Mouse (Mus musculus) monocyte, adult 5-6 weeks (primary cell): ENCODE results near the gene Sh3glb2. TPM values are rescaled to one million over a fixed set of nuclear protein-coding genes. Genes with fewer than 3 reads are reported as not detected.

Experiments
- total RNA-seq: library from RNA; stranded (forward); fragments of 200-1000, 200-491, 200-594 nt; gene quantifications from 3 replicates; pipeline ENCODE4 v1.2.3, GENCODE M21; 2017

The Sh3glb2 gene
- total RNA-seq, 1 experiment from 2014 or later: 65.9 TPM

Other genes with a start within 250 kb of the Sh3glb2 start
- gene Zer1, start 234.8 kb downstream of the Sh3glb2 start, total RNA-seq: 10.0 to 26.5 TPM (median 12.6 TPM) in 3 replicates
- 33.8 to 54.8 TPM (median 52.4 TPM) in 3 replicates for gene Tbc1d13, start 225.6 kb downstream of the Sh3glb2 start, total RNA-seq
- 2.9 to 7.7 TPM (median 3.3 TPM) in 3 replicates for gene Endog, start 187.8 kb downstream of the Sh3glb2 start, total RNA-seq
- 5.2 to 12.6 TPM (median 8.4 TPM) in 3 replicates for gene Spout1, start 180.9 kb downstream of the Sh3glb2 start, total RNA-seq
- gene Kyat1, start 153.5 kb downstream of the Sh3glb2 start, total RNA-seq: 1.2 to 4.5 TPM (median 2.9 TPM) in 3 replicates
- 8.1 to 13.5 TPM (median 9.8 TPM) in 3 replicates for gene Lrrc8a, start 121.6 kb downstream of the Sh3glb2 start, total RNA-seq
- gene Gm28035, start 118.8 kb downstream of the Sh3glb2 start, total RNA-seq: 1.8 to 2.0 TPM in 2 of 3 replicates, not detected in the other
- 1.2 to 4.2 TPM (median 1.2 TPM) in 3 replicates for gene Phyhd1, start 93.1 kb downstream of the Sh3glb2 start, total RNA-seq
- not detected in 3 replicates for gene Gm28038, start 78.3 kb downstream of the Sh3glb2 start, total RNA-seq
- 9.3 to 14.3 TPM (median 11.0 TPM) in 3 replicates for gene Dolk, start 73.0 kb downstream of the Sh3glb2 start, total RNA-seq
- gene Nup188, start 72.9 kb downstream of the Sh3glb2 start, total RNA-seq: 13.8 to 16.5 TPM (median 16.0 TPM) in 3 replicates
- gene Miga2, start 4.9 kb upstream of the Sh3glb2 start, total RNA-seq: 6.9 to 14.1 TPM in 2 of 3 replicates, not detected in the other
- 11.3 to 25.4 TPM (median 19.3 TPM) in 3 replicates for gene Dolpp1, start 32.9 kb upstream of the Sh3glb2 start, total RNA-seq
- 5.1 to 16.4 TPM (median 6.8 TPM) in 3 replicates for gene Crat, start 56.5 kb upstream of the Sh3glb2 start, total RNA-seq
- gene Ptpa, start 56.7 kb upstream of the Sh3glb2 start, total RNA-seq: 23.0 to 45.8 TPM (median 34.5 TPM) in 3 replicates
- gene Ier5l, start 114.9 kb upstream of the Sh3glb2 start, total RNA-seq: 0.29 to 1.8 TPM (median 1.7 TPM) in 3 replicates
- gene Cstad, start 235.7 kb upstream of the Sh3glb2 start, total RNA-seq: 4.5 to 7.0 TPM in 2 of 3 replicates, not detected in the other